Mouse (Mus musculus) megakaryocyte, embryonic 14.5 days (primary cell): Measurements from ENCODE around the gene Baiap3.

Experiments
- FLI1 ChIP-seq: IDR thresholded peaks from 2 replicates; pipeline ENCODE4 v1.6.1; 2012; ENCODE audit warnings: low read length, inconsistent platforms, mixed read lengths
- GATA1 ChIP-seq: IDR thresholded peaks from 3 replicates; pipeline ENCODE4 v1.6.1; 2012; ENCODE audit warnings: mixed read lengths, low read length, inconsistent platforms, borderline replicate concordance

DNA sequence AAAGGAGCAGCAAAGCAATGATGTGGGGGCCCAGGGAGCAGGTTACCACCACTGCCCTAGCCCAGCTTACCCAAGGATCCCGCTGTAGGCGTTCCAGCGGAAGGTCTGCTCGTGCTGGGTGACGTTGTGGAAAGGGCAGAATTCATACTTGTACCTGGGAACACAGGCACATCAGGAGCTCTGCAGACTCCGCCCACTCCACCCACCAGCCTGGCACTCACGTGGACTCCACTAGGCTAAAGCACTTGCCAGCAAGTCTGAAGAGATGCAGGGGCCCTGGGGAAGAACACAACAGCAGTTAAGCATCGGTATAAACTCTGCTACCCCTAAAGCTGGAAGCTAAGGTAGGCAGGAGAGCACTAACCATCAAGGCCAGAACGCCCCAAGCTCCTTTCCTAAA lies 20.5 kb downstream of the Baiap3 start:
- no peak for TF ChIP-seq FLI1
- no peak for TF ChIP-seq GATA1
